Mouse (Mus musculus) heart, postnatal 0 days (tissue): Measurements from ENCODE around the gene Gstm1. TPM values are rescaled to one million over a fixed set of nuclear protein-coding genes. Genes with fewer than 3 reads are reported as not detected.
A peak's percentile ranks its signal among the peaks of the same experiment; 100 is the strongest.

ENCODE experiments used
- ATAC-seq: fragments of 200-750 bp; cut with Nextera tagmentation; 2 replicates; pipeline ENCODE4 v1.8.0; 2017; ENCODE audit warnings: low read depth, moderate number of reproducible peaks, moderate library complexity; ENCODE audit not compliant: insufficient read depth
- DNase-seq: peaks from one replicate; pipeline ENCODE4 v3.0.0-alpha.2; 2016; ENCODE audit warnings: low spot score
- H3K27ac ChIP-seq: fragments of 300-500 bp; sonication (generic); 2 replicates; pipeline ENCODE4 v1.5.1; 2014; ENCODE audit warnings: low read depth, mild to moderate bottlenecking
- H3K27me3 ChIP-seq: fragments of 300-500 bp; sonication (generic); 2 replicates; pipeline ENCODE4 v1.6.1; 2014; ENCODE audit warnings: low read length, mixed read lengths; ENCODE audit not compliant: control insufficient read depth, insufficient read depth
- H3K36me3 ChIP-seq: fragments of 300-500 bp; sonication (generic); replicated peaks from 2 replicates; pipeline ENCODE4 v1.6.1; 2014; ENCODE audit warnings: low read length, mixed read lengths; ENCODE audit not compliant: control insufficient read depth, insufficient read depth
- H3K4me1 ChIP-seq: fragments of 300-500 bp; sonication (generic); 2 replicates; pipeline ENCODE4 v1.6.1; 2014; ENCODE audit warnings: antibody characterized with exemption; ENCODE audit not compliant: control insufficient read depth, insufficient read depth
- H3K4me2 ChIP-seq: fragments of 300-500 bp; sonication (generic); 2 replicates; pipeline ENCODE4 v1.6.1; 2014; ENCODE audit warnings: low read depth, mild to moderate bottlenecking, low read length, moderate library complexity
- H3K4me3 ChIP-seq: fragments of 300-500 bp; sonication (generic); 2 replicates; pipeline ENCODE4 v1.5.1; 2014; ENCODE audit warnings: low read depth, low read length
- H3K9ac ChIP-seq: fragments of 300-500 bp; sonication (generic); replicated peaks from 2 replicates; pipeline ENCODE4 v1.6.1; 2014; ENCODE audit warnings: low read depth, low read length, mixed read lengths
- H3K9me3 ChIP-seq: fragments of 300-500 bp; sonication (generic); replicated peaks from 2 replicates; pipeline ENCODE4 v1.6.1; 2016; ENCODE audit warnings: low read length; ENCODE audit not compliant: control insufficient read depth
- CTCF ChIP-seq: IDR thresholded peaks from 2 replicates; pipeline ENCODE4 v1.5.1; 2016; ENCODE audit warnings: antibody characterized with exemption, control low read depth, low read depth
- EP300 ChIP-seq: IDR thresholded peaks from 2 replicates; pipeline ENCODE4 v1.6.1; 2016; ENCODE audit warnings: antibody characterized with exemption, low read depth
- WGBS: fragments of 180-500 bp; shearing (Covaris S2); extraction: QIAGEN DNeasy Blood & Tissue Kit; methylation state at CpG from one replicate; pipeline ENCODE4 v1.1.7; 2014; 5-methylcytosine and 5-hydroxymethylcytosine counted together
- polyA plus RNA-seq: library from polyadenylated mRNA; unstranded; fragments of >200 nt; fragmentation: Nextera tagmentation; extraction: Ambion mirVana; gene quantifications from 2 replicates; pipeline ENCODE4 v1.2.1, GENCODE M21; 2015
- total RNA-seq: library from RNA; depleted of rRNA; stranded (reverse); fragments of >200 nt; gene quantifications from 2 replicates; pipeline ENCODE4 v1.2.3, GENCODE M21; 2014; ENCODE audit warnings: low replicate concordance

Gstm1 gene
- total and polyA plus RNA-seq, 2 experiments from 2014 or later = 111 to 136 TPM

DNA sequence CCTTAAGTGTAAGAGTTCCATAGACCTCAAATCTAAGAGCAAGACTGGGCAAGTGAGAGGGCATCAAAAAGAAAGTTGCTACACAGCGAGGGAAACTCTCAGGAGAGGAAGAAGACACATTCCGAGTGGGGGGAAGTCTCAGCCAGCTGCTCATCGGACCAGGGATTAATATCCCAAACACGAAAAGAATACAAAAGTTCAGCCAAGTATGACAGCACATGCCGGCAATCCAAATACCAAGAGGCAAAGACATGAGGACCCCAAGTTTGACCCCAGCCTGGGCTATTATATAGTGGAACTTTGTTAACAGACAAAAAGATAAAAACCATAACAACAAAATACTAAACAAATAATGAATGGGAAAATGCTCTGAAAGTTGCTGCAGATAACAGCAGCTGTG, 15.4 kb upstream of the Gstm1 start:
- H3K9ac ChIP-seq = no peak overlapping the region
- no peak overlapping the region for H3K27ac ChIP-seq
- H3K4me2 ChIP-seq = no peak overlapping the region
- no peak overlapping the region for H3K4me3 ChIP-seq
- no peak; the same call in 1 of the 2 replicates for ATAC-seq
- no peaks in the 10 kb centered on the region for H3K9me3 ChIP-seq
- 57% methylated on average over 5 of the region's 5 CpGs for WGBS
- no peaks in the 10 kb centered on the region for H3K36me3 ChIP-seq
- DNase-seq = peak; percentile 29
- no peak for TF ChIP-seq CTCF
- TF ChIP-seq EP300 = no peak
- H3K27me3 ChIP-seq = no peaks in the 10 kb centered on the region
- H3K4me1 ChIP-seq = no peaks in the 10 kb centered on the region

DNA sequence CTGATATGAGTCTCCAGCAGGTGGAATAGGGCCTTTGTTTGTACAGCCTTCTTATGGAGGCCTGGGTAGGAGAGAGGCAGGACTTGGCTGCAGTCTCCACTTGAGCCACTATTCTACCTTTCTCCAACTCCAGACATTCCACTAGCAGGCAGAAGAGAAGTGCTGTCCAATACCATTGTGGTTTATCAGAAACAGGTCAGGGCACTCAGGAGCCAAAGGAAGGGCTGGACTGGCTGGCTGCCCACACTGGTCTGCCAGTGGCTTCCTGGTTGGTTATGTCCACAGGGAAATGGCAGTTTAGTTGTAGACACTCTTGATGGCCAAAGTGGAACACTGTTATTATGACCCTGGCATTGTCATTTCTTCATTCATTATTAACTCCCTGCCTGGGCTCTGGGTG, 14.3 kb upstream of the Gstm1 start:
- Histone ChIP-seq H3K9ac (no peak overlapping the region), H3K9me3 (no peaks in the 10 kb centered on the region), H3K27me3 (no peaks in the 10 kb centered on the region), H3K4me1 (no peaks in the 10 kb centered on the region), H3K4me2 (no peak overlapping the region), H3K36me3 (no peaks in the 10 kb centered on the region), H3K27ac (no peak overlapping the region), H3K4me3 (no peak overlapping the region)
- no peak for TF ChIP-seq EP300
- no peak for TF ChIP-seq CTCF
- ATAC-seq = no peak
- no peak for DNase-seq

DNA sequence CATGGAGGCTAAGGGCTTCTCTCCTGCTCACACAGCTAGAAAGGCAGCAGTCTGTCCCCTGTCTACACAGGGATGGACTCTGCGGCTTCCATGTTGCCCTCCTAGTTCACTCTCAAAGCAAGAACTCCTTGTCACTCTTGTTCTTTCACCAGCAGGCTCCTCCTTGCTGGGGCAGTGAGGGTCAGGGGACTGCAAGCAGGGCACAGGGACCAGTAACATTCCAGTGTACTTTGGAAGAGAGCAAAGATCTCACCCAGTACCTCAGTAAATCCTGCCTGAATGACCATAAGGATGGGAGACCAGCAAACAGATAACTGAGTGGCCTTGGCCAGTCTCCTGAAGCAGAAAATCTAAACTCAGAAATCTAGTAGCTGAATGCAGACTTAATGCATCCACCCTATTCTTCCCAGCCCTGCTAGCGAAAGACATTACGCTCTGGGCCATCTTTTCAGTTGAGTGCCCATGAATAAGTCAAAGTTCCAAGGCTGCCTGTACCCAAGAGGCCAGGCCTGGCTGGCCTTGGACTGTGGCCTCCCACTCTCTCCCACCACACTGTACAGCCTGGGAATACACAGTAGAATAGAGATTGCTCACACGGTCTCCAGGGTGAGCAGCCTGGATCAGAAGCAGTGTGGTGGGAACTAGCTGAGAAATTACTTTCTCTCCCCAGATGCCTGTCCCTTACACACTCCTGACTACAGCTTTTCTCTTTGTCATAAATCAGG, 11.0 kb upstream of the Gstm1 start:
- H3K36me3 ChIP-seq = no peaks in the 10 kb centered on the region
- no peak overlapping the region for H3K27ac ChIP-seq
- H3K4me3 ChIP-seq = no peak overlapping the region
- no peak for TF ChIP-seq EP300
- TF ChIP-seq CTCF = no peak
- WGBS = 83% methylated on average over 4 of the region's 4 CpGs
- no peak overlapping the region for H3K4me2 ChIP-seq
- no peak overlapping the region for H3K9ac ChIP-seq
- DNase-seq (no peak), ATAC-seq (no peak)
- no peaks in the 10 kb centered on the region for H3K4me1 ChIP-seq
- no peaks in the 10 kb centered on the region for H3K9me3 ChIP-seq
- H3K27me3 ChIP-seq = no peaks in the 10 kb centered on the region

DNA sequence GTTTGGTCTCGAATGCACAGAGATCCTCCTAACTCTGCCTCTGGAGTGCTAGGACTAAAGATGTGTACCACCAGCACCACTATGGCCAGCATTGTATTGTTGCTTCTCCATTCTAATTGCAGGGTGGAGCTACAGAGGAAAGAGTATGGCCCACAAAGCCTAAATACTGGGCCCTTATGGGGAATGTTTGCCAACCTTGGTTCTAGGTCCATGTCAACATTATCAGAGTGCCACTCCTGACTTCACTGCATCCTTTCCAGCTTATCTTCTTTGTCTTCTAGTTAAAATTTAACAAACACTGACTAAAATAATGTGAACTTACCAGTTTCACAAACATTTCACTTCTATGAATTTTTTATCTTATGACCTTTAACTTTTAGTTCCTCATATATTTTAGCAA, 8.8 kb upstream of the Gstm1 start:
- Histone ChIP-seq H3K27me3 (no peaks in the 10 kb centered on the region), H3K36me3 (no peaks in the 10 kb centered on the region), H3K4me3 (no peak overlapping the region), H3K27ac (no peak overlapping the region), H3K4me1 (no peaks in the 10 kb centered on the region), H3K9ac (no peak overlapping the region), H3K4me2 (no peak overlapping the region), H3K9me3 (no peaks in the 10 kb centered on the region)
- DNase-seq = no peak
- no peak for ATAC-seq
- TF ChIP-seq EP300 (no peak), CTCF (no peak)
- 88% methylated on average over 1 of the region's 1 CpGs for WGBS

DNA sequence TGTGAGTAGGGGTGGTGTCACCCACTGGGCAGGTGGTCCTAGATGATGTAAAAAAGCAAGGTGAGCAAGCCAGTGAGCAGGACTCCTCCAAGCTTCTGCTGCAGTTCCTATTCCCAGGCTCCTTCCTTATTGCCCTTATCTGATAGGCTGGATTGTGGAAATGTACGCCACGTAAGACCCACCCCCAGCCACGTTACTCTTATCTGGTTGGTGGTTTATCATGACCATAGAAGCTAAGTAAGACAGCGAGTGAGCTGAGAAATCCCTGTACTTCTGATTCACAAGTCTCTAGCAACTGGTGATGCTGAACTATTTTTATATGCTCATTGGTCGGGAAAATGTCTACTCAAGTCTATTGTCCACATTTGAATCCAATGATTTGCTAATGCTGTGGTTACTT, 8.3 kb upstream of the Gstm1 start:
- WGBS = 54% methylated on average over 5 of the region's 5 CpGs
- TF ChIP-seq CTCF = no peak
- TF ChIP-seq EP300 = no peak
- ATAC-seq (no peak), DNase-seq (peak; percentile 44)
- Histone ChIP-seq H3K9ac (no peak overlapping the region), H3K36me3 (no peaks in the 10 kb centered on the region), H3K27ac (no peak overlapping the region), H3K9me3 (no peaks in the 10 kb centered on the region), H3K4me1 (no peaks in the 10 kb centered on the region), H3K27me3 (no peaks in the 10 kb centered on the region), H3K4me2 (no peak overlapping the region), H3K4me3 (no peak overlapping the region)

DNA sequence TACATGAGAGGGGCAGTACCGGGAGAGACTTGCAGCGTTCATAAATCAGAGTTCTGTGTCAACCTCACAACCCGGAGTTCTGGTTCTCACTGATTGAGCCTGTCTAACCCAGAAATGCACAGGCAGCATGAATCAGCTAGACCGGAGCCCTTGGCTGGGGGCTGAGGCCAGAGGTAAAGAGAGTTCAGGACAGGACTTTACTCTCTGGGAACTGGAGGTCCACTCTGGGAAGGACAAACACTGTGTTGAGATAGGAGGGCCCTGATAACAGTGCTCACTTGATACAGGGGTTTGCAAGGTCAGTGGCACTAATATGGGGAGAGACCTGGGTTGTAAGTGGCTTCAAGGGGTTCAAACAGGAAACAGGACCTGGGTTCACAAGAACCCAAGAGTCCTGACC, 7.5 kb upstream of the Gstm1 start:
- no peak for DNase-seq
- Histone ChIP-seq H3K4me3 (no peak overlapping the region), H3K9me3 (no peaks in the 10 kb centered on the region), H3K27me3 (no peaks in the 10 kb centered on the region), H3K4me1 (no peaks in the 10 kb centered on the region), H3K9ac (no peak overlapping the region), H3K36me3 (no peaks in the 10 kb centered on the region), H3K4me2 (no peak overlapping the region), H3K27ac (no peak overlapping the region)
- WGBS = 68% methylated on average over 4 of the region's 4 CpGs
- no peak for TF ChIP-seq CTCF
- TF ChIP-seq EP300 = no peak
- ATAC-seq = no peak
